Mouse (Mus musculus) erythroblast, embryonic 14.5 days (primary cell): ENCODE results near the gene Lmtk2.

Experiments
- GATA1 ChIP-seq: IDR thresholded peaks from 2 replicates; pipeline ENCODE4 v1.6.1; 2012; ENCODE audit warnings: low read length, inconsistent platforms, mixed read lengths
- TAL1 ChIP-seq: IDR thresholded peaks from 3 replicates; pipeline ENCODE4 v1.6.1; 2012; ENCODE audit warnings: low read length, inconsistent platforms, mixed read lengths

GRCm38 (mm10) chr5:144064093-144064492 is 36.1 kb upstream of the Lmtk2 start:
- TF ChIP-seq GATA1 (no peak), TAL1 (no peak)
